Mouse (Mus musculus) hindbrain, embryonic 12.5 days (tissue): Measurements from ENCODE around the gene Nup153. TPM values are rescaled to one million over a fixed set of nuclear protein-coding genes. Genes with fewer than 3 reads are reported as not detected.

ENCODE experiments used
- ATAC-seq: fragments of 200-750 bp; cut with Nextera tagmentation; 2 replicates; pipeline ENCODE4 v1.8.0; 2017; ENCODE audit warnings: moderate TSS enrichment; ENCODE audit not compliant: low FRiP score
- H3K27ac ChIP-seq: fragments of 300-500 bp; sonication (generic); 2 replicates; pipeline ENCODE4 v1.5.1; 2016; ENCODE audit warnings: mild to moderate bottlenecking
- H3K27me3 ChIP-seq: fragments of 300-500 bp; sonication (generic); 2 replicates; pipeline ENCODE4 v1.6.1; 2016; ENCODE audit warnings: mild to moderate bottlenecking
- H3K36me3 ChIP-seq: fragments of 300-500 bp; sonication (generic); 2 replicates; pipeline ENCODE4 v1.6.1; 2016; ENCODE audit warnings: mild to moderate bottlenecking
- H3K4me1 ChIP-seq: fragments of 300-500 bp; sonication (generic); 2 replicates; pipeline ENCODE4 v1.6.1; 2016
- H3K4me2 ChIP-seq: fragments of 300-500 bp; sonication (generic); replicated peaks from 2 replicates; pipeline ENCODE4 v1.6.1; 2016; ENCODE audit warnings: mild to moderate bottlenecking
- H3K4me3 ChIP-seq: fragments of 300-500 bp; sonication (generic); 2 replicates; pipeline ENCODE4 v1.5.1; 2016; ENCODE audit warnings: mild to moderate bottlenecking
- H3K9ac ChIP-seq: fragments of 300-500 bp; sonication (generic); 2 replicates; pipeline ENCODE4 v1.6.1; 2016; ENCODE audit warnings: mild to moderate bottlenecking, moderate library complexity
- H3K9me3 ChIP-seq: fragments of 300-500 bp; sonication (generic); replicated peaks from 2 replicates; pipeline ENCODE4 v1.6.1; 2016; ENCODE audit warnings: mild to moderate bottlenecking
- WGBS: fragments of 180-500 bp; shearing (Covaris S2); methylation state at CpG from one replicate; pipeline ENCODE4 v1.1.7; 2016; 5-methylcytosine and 5-hydroxymethylcytosine counted together
- polyA plus RNA-seq: library from polyadenylated mRNA; unstranded; fragments of >200 nt; fragmentation: Nextera tagmentation; extraction: Ambion mirVana; gene quantifications from 2 replicates; pipeline ENCODE4 v1.2.1, GENCODE M21; 2016

Gene Nup153
- polyA plus RNA-seq, 1 experiment from 2014 or later = 40.5 TPM

DNA sequence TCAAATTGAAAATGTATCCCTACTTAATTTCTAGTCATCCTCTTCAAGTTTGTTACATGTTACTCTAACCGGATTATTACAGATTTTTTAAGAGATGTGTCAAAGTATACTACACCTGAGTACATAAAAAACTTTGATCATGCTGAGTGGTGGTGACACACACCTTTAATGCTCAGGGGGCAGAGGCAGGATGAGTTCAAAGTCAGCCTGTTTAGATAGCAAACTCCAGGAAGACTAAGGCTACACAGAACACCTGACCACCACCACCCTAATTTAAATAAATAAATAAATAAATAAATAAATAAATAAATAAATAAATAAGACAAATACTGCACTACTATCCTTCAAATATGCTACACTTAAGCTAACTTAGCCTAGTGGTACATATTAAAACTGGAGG is 31.8 kb downstream of the Nup153 start:
- H3K27ac ChIP-seq = no peak overlapping the region
- peaks cover 25% of the 10 kb centered on the region for H3K36me3 ChIP-seq
- H3K4me2 ChIP-seq = no peak overlapping the region
- H3K9ac ChIP-seq = no peak overlapping the region
- H3K27me3 ChIP-seq = no peaks in the 10 kb centered on the region
- no peaks in the 10 kb centered on the region for H3K9me3 ChIP-seq
- H3K4me1 ChIP-seq = no peaks in the 10 kb centered on the region
- no peak for ATAC-seq
- H3K4me3 ChIP-seq = no peak overlapping the region
- WGBS = 98% methylated on average over 1 of the region's 1 CpGs

DNA sequence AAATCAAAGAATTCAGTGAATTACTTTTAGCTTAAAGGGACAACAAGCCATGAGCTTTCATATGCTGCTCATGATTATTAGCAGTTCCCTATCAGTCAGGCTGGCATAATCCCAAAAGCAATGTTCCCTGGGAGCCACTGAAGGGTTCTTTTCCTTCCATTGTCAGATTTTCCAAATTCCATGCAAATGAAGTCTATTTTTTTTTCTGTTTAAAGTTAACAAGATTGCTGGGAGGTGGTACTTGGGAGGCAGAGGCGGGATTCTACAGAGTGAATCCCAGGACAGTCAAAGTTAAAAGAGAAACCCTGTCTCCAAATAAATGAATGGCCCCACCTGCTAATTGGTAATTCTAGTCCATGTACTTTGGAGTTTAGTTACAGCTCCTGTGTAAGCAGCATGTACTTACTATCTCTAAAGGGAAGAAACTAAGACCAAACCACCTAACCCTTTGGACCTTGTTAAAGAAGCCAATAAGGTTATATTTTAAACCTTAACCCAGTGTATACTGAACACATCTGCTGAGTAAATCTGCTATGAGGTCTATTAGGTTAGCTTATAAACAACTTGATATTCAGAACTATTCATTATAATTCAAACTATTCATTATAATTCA is 32.3 kb downstream of the Nup153 start:
- Histone ChIP-seq H3K9ac (no peak overlapping the region), H3K36me3 (peaks cover 25% of the 10 kb centered on the region), H3K4me1 (no peaks in the 10 kb centered on the region), H3K9me3 (no peaks in the 10 kb centered on the region), H3K27ac (no peak overlapping the region), H3K4me2 (no peak overlapping the region), H3K27me3 (no peaks in the 10 kb centered on the region), H3K4me3 (no peak overlapping the region)
- no peak for ATAC-seq
- WGBS = 55% methylated on average over 1 of the region's 1 CpGs

DNA sequence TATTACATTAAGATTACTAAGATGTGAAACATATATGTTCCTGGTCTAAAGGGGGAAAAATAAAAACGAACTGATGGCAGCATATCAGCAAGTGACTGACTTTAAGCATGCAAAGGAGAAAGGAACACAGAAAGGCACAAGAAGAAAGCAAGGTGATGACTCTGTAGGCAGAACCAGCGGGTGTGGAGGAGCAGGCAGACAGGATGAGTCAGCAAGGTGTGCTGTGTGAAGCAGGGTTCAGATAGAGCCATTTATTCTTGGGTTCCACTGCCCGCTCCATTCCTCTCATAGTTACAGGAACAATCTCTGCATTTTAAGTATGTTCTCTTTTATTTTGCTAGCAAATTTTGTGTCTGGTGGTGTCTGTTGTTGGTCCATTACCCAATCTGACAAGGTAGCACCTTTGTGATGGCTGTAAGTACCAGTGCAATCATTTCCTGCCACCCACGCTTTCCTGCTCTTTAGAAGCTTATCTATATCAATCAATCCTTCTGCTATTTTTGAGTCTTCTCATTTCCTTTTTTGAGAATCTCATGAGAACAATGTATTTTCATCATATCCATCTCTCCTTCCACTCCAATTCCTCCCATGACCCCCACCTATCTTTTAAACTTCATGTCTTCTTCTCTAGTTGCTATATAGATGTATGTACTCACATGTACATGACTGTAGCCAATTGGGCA is 37.0 kb downstream of the Nup153 start:
- no peaks in the 10 kb centered on the region for H3K4me1 ChIP-seq
- H3K9ac ChIP-seq = no peak overlapping the region
- no peak for ATAC-seq
- peaks cover 26% of the 10 kb centered on the region for H3K36me3 ChIP-seq
- H3K9me3 ChIP-seq = no peaks in the 10 kb centered on the region
- no peaks in the 10 kb centered on the region for H3K27me3 ChIP-seq
- no peak overlapping the region for H3K4me3 ChIP-seq
- no peak overlapping the region for H3K27ac ChIP-seq
- 92% methylated on average over 4 of the region's 4 CpGs for WGBS
- H3K4me2 ChIP-seq = no peak overlapping the region

DNA sequence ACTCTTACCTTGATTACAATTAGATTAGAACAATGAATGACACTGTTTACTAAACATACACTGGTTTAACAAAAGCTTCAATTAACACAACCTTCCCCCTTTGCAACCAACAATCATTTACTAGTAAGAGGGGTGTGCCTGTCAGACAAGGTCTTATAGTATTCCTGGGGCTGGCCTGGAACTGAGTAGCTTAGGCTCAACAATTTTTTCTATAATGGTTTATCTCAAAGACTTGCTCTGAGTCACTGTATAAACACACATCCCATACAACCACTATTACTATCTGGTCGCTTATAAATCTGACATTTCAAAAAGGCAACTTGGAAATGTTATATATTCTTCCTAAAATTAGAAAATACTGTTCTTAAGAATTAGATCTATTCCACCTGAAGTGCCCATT is 44.4 kb downstream of the Nup153 start:
- H3K4me2 ChIP-seq = no peak overlapping the region
- H3K4me1 ChIP-seq = no peaks in the 10 kb centered on the region
- no peak for ATAC-seq
- WGBS = 92% methylated on average over 1 of the region's 1 CpGs
- peaks cover 48% of the 10 kb centered on the region for H3K36me3 ChIP-seq
- no peaks in the 10 kb centered on the region for H3K9me3 ChIP-seq
- no peaks in the 10 kb centered on the region for H3K27me3 ChIP-seq
- H3K4me3 ChIP-seq = no peak overlapping the region
- no peak overlapping the region for H3K9ac ChIP-seq
- H3K27ac ChIP-seq = no peak overlapping the region

DNA sequence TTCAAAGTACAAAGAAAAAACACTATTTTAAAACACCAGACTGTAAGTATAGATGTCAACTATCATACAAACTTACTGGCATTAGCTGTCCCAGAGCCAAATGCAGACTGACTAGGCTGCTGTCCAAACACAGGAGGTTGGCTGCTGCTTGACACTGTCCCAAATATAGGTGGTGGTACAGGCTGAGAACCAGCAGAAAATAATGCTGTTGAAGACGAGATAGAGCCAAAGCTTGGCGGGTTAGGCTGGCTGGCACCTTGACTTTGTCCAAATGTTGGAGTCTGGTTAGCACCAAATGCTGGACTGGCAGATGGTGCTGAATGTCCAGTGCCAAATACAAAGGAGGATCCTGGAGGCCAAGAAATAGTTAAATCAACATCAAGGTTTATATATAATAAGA is 44.8 kb downstream of the Nup153 start:
- no peak overlapping the region for H3K9ac ChIP-seq
- H3K4me1 ChIP-seq = no peaks in the 10 kb centered on the region
- no peaks in the 10 kb centered on the region for H3K9me3 ChIP-seq
- H3K4me2 ChIP-seq = no peak overlapping the region
- H3K4me3 ChIP-seq = no peak overlapping the region
- no peak for ATAC-seq
- H3K27me3 ChIP-seq = no peaks in the 10 kb centered on the region
- peaks cover 51% of the 10 kb centered on the region for H3K36me3 ChIP-seq
- H3K27ac ChIP-seq = no peak overlapping the region
- 89% methylated on average over 2 of the region's 2 CpGs for WGBS

DNA sequence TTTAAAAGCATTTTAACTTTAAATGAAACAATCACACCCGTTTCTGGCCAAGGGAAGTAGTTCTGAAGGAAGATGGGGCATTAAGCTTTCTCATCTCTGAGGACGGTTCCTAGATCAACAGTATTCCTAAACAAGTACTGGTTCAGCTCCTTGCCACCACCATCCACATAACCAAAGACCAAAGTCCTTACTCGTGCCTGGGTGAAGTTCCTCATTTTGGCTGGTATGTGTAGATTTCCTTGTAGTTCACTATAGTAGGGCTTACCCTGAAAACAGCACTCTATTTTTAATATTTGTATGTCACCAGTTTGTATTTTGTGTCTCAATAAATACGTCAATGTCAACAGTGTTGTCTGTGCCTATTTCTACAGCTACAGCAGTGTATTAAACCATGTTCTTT is 50.0 kb downstream of the Nup153 start:
- H3K27me3 ChIP-seq = no peaks in the 10 kb centered on the region
- H3K4me1 ChIP-seq = no peaks in the 10 kb centered on the region
- WGBS = 90% methylated on average over 4 of the region's 4 CpGs
- H3K4me3 ChIP-seq = no peak overlapping the region
- no peak for ATAC-seq
- H3K9ac ChIP-seq = no peak overlapping the region
- H3K4me2 ChIP-seq = no peak overlapping the region
- H3K9me3 ChIP-seq = no peaks in the 10 kb centered on the region
- H3K27ac ChIP-seq = no peak overlapping the region
- H3K36me3 ChIP-seq = peaks cover 39% of the 10 kb centered on the region

DNA sequence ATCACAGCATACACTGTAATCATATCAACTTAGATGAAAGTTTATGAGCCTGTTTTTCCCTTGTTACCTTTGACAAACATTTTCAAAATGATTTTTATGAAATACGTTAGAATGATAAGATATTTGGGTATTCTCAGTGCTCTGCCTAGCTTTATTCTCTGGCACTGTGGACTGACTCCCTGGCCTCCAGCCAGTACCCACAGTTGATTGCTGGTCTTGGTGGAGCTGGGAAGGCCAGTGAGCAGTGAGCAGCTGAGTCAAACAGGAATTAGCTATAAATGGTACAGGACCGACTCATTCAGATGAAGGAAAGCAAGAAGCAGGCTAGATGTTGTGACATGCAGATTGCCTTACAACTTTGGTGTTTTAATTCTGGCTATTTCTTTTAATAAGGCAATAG is 53.1 kb downstream of the Nup153 start:
- Histone ChIP-seq H3K36me3 (peaks cover 39% of the 10 kb centered on the region), H3K4me3 (no peak overlapping the region), H3K27me3 (no peaks in the 10 kb centered on the region), H3K4me2 (no peak overlapping the region), H3K27ac (no peak overlapping the region), H3K9me3 (no peaks in the 10 kb centered on the region), H3K4me1 (peaks cover 8% of the 10 kb centered on the region), H3K9ac (no peak overlapping the region)
- WGBS = 84% methylated on average over 2 of the region's 2 CpGs
- no peak for ATAC-seq

DNA sequence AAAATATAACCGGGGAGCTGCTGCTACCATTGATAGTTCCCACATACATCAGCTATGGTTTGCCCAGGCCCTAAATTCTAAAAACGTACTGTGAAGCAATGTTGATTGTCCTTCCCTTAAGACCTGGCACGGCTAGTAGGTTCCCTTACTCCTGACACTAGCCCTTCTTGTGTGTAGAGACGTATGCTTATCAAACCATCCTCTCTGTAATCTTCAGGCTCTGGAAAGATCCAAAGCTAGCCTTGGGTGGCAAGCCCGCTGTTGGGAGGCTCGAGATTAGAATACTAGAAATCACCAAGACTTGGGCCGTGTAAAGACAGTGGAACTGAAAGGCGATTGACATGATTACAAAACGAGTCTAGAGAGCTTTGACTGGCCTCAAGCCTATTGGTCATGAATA is 57.2 kb downstream of the Nup153 start:
- H3K4me1 ChIP-seq = peaks cover 13% of the 10 kb centered on the region
- H3K27me3 ChIP-seq = 0 out of 2 replicates have a peak, but pooled peaks cover 4% of the 10 kb centered on the region
- no peak overlapping the region for H3K27ac ChIP-seq
- H3K9me3 ChIP-seq = no peaks in the 10 kb centered on the region
- peak overlapping the region; percentile 88 for H3K4me2 ChIP-seq
- 71% methylated on average over 9 of the region's 9 CpGs for WGBS
- H3K9ac ChIP-seq = peak overlapping the region; percentile 93
- H3K4me3 ChIP-seq = peak overlapping the region; percentile 99
- no peak for ATAC-seq
- H3K36me3 ChIP-seq = peaks cover 34% of the 10 kb centered on the region

DNA sequence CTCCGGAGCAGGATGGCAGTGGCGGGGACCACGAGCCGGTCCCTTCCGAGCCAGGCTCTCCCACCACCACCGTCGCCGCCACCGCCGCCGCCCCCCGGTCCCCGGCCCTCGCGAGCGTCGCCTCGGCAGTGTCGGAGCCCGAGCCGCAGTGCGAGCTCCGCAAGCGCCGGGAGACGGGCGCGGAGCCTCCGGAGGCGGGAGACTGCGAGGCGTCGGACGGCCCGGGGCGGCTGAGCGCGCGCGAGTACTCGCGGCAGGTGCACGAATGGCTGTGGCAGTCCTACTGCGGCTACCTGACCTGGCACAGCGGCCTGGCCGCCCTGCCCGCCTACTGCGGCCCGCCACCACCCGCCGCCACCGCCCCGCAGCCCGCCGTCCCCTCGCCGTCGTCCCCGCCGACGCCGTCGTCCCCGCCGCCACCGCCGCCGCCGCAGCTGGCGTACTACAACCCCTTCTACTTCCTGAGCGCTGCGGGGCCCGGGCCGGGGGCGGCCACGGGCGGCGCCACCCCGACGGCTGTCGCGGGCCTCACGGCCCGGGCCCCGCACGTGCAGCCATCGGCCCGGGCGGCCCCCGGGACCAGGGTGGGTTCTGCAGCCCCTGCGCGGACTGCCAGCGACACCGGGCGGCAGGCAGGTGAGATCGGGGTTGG is 58.0 kb downstream of the Nup153 start:
- ATAC-seq = peak; percentile 78
- H3K4me2 ChIP-seq = peak overlapping the region; percentile 88
- H3K4me1 ChIP-seq = peaks cover 13% of the 10 kb centered on the region
- no peaks in the 10 kb centered on the region for H3K9me3 ChIP-seq
- 0 out of 2 replicates have a peak, but pooled peaks cover 4% of the 10 kb centered on the region for H3K27me3 ChIP-seq
- WGBS = under 1% methylated on average over 63 of the region's 96 CpGs
- peaks cover 27% of the 10 kb centered on the region for H3K36me3 ChIP-seq
- peak overlapping the region; percentile 93 for H3K9ac ChIP-seq
- H3K4me3 ChIP-seq = peak overlapping the region; percentile 99
- peak overlapping the region; percentile 87 for H3K27ac ChIP-seq

DNA sequence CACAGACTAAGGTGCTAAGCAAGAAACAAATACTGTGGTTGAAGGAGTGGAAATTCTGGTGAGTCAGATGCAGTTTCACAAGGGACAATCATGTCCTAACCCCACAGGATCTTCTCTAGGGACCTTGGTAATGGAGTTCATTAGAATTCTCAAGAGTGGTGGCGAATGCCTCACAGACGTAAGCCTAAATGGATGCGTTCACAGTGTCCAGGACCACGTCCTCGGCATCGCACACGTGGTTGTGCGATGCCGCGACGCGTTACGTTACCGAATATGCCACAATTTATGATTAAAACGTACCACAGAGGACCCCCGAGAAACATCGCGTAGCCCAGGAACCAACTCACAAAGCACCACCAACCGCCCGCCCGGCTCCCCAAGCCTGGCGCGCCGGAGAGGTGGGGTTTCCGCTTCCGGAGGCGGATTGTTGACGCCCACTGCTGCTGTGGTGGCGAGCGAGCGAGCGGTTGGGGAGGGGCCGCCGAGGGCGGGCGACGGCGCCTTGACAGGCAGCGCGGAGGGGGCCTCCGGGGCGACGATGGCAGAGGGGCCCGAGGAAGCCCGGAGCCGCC is 58.6 kb downstream of the Nup153 start, which contains the start of gene Fam8a1:
Fam8a1 (plus strand) TSS at position 475 of the 572 bp plus-strand sequence.
- ATAC-seq = peak; percentile 95
- peaks cover 22% of the 10 kb centered on the region for H3K36me3 ChIP-seq

DNA sequence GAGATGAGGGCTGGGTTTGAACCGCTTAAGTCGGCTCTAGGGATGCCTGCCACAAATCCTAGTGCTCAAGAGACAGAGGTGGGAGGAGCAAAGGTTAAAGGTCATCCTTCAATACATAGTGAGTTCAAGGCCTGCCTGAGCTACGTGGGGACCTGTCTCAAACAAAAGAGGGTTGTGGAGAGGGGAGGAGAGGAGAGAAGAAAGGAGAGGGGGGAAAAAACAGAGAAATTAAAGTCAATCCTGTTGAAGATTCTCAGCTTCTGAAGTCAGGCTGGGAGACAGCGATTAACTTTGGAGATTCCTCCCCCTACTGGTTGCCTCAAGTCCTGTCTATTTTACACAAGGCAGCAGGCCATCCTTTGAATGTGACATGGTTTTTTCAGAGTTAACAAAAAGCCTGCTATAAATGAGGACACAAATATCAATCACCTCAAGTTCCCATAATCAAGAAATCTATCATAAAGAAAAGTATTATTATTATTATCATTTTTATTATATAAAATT is 64.2 kb downstream of the Nup153 start:
- no peak overlapping the region for H3K4me3 ChIP-seq
- H3K9ac ChIP-seq = no peak overlapping the region
- WGBS = 33% methylated on average over 4 of the region's 4 CpGs
- ATAC-seq = no peak
- peaks cover 1% of the 10 kb centered on the region; the same call in 1 of the 2 replicates for H3K4me1 ChIP-seq
- no peaks in the 10 kb centered on the region for H3K9me3 ChIP-seq
- no peak overlapping the region for H3K27ac ChIP-seq
- H3K27me3 ChIP-seq = 0 out of 2 replicates have a peak, but pooled peaks cover 4% of the 10 kb centered on the region
- no peak overlapping the region for H3K4me2 ChIP-seq
- H3K36me3 ChIP-seq = no peaks in the 10 kb centered on the region

More for the DNA sequence above, 58.6 kb downstream of the Nup153 start, which contains the start of gene Fam8a1:
- Histone ChIP-seq H3K4me3 (peak within 1 kb of the TSS; percentile 99), H3K4me2 (peak within 1 kb of the TSS; percentile 88), H3K9me3 (no peaks in the 10 kb centered on the region), H3K27ac (peak within 1 kb of the TSS; percentile 87), H3K9ac (peak within 1 kb of the TSS; percentile 93), H3K4me1 (peaks cover 13% of the 10 kb centered on the region), H3K27me3 (0 out of 2 replicates have a peak, but pooled peaks cover 4% of the 10 kb centered on the region)
- 1% methylated on average over 46 of the region's 46 CpGs for WGBS

DNA sequence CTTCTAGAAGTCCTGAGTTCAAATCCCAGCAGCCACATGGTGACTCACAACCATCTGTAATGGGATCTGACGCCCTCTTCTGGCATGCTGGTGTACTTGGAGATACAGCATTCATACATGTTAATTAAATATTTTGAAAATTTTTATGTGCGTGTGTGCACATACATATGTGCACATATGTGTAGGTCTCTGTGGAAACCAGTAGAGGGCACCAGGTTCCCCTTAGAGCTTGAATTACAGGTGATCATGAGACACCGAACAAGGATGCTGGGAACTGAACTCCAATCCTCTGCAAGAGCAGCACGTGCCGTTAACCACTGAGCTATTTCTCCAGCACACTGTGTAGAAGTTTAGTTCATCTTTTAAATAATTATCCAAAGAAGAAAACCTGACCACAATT is 68.5 kb downstream of the Nup153 start:
- Histone ChIP-seq H3K36me3 (no peaks in the 10 kb centered on the region), H3K9me3 (no peaks in the 10 kb centered on the region), H3K4me2 (no peak overlapping the region), H3K27me3 (no peaks in the 10 kb centered on the region), H3K9ac (no peak overlapping the region), H3K4me1 (no peaks in the 10 kb centered on the region), H3K27ac (no peak overlapping the region), H3K4me3 (no peak overlapping the region)
- WGBS = 90% methylated on average over 5 of the region's 5 CpGs
- ATAC-seq = no peak
